Mouse (Mus musculus) telencephalon, adult 2 months (tissue): ENCODE results near the gene Pdzk1.

ENCODE experiments used
- DNase-seq: peaks from one replicate; pipeline ENCODE4 v3.0.0-alpha.2; 2011; ENCODE audit warnings: low read depth, low spot score

Pdzk1 gene

DNA sequence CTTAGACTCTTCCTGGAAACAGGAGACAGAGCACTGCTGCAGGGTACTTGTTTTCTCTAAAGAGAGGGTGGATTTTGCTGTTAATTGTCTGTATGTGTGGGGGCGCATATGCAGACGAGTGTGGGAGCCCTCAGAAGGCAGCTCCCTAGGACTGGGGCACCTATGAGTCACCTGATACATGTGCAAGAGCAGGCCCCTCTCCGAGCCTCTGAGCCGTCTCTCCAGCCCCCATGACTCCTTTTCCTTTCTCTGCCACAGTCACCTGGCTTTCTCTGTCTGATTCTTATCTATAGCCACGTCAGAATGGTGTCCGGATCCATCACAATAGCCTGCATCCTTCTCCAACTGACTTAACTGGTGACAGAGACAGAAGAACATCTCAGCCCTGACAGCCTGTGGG is 52.5 kb downstream of the Pdzk1 start:
- DNase-seq = no peak

DNA sequence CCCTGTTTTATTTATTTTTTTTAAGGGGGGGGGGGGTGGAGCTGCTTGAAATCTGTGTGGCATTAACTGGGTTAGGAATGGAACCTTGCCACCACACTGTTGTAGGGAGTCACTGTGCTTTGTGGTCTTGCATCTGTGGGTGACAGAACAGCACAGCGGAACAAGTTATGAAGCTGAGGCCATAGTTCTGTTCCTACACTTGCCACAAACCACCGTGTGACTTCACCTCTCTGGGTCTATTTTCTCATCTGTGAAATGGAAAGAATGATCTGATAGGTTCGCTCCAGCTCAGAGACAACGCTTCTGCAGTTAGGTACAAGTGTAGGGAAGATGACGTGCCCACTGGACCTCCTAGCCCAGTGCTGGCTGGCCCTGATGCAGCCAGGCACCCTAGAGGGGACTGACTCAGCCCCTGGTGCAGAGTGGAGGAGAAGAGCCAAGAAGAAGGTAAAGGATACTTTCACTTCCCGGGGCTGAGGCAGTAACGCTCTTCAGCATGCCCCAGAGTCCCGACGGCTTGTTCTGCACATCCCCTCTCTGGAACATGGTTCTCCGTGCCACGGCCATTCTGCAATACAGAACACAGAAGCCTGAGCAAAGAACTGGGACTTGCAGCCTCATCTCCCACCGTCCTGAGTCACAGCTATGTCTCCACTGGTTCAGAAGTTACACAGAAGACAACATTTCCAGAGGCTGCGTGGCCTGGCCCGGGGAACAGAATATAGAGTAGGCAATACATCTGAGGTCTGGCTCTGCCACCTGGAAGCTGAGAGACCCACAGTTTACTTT is 53.2 kb downstream of the Pdzk1 start:
- no peak for DNase-seq

DNA sequence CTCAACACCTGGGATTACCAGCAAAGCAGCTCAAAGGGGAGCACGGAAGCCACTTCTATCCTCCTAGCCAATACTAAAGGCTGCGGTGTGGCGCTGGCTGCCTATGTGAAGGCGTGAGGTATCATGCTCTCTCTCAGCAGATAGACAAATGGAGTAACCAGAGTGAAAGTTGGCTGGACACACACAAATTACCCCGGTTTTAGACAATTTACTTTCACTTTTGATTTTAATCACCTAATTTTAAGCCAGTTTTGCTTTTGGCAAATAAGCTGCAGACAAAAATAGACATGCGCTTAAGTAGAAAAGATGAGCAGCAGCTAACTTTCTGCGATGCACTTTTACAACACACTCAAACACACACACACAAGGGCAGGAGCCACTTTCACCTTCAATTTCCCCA is 54.6 kb downstream of the Pdzk1 start:
- DNase-seq = no peak

- no peak for DNase-seq
Measured at GRCm38 (mm10) chr3:96902336-96902999, 73.4 kb downstream of the Pdzk1 start.

DNA sequence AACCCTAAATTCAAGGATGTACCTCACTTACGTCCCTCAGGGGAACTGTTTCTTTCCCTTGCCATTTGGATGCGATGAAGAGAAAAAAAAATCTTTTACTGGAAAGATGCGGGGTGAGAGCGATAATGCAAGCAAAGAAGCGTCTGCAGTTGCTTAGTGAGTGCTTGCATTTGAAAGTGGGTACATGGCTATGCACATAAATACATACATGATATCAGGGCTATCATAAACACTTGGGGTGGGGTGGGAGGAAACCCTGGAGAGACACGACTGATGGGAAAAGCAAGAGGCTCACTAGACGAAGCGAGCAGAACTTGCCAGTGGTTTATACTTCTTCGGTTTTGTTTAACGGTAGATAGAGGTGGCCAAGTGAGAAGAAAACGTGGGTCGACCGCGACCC is 75.3 kb downstream of the Pdzk1 start, which contains the start of gene Gja5:
TSS of gene Gja5 (plus strand) at position 301 of the 400 bp plus-strand sequence.
- DNase-seq = no peak

- DNase-seq = peak; percentile 90
Measured at GRCm38 (mm10) chr3:96904851-96905541, 75.9 kb downstream of the Pdzk1 start, which contains the start of gene Gpr89. Gpr89 (minus strand) TSS chr3:96905346.

- no peak for DNase-seq
Measured at GRCm38 (mm10) chr3:96905592-96905991, 76.5 kb downstream of the Pdzk1 start.
